Mouse (Mus musculus) naive thymus-derived CD4-positive, alpha-beta T cell, adult 2 months (primary cell): ENCODE measurements around the gene Nuak1.

Experiments used
- DNase-seq: peaks from one replicate; pipeline ENCODE4 v3.0.0-alpha.2; 2011; ENCODE audit warnings: low read depth

Nuak1 gene

DNA sequence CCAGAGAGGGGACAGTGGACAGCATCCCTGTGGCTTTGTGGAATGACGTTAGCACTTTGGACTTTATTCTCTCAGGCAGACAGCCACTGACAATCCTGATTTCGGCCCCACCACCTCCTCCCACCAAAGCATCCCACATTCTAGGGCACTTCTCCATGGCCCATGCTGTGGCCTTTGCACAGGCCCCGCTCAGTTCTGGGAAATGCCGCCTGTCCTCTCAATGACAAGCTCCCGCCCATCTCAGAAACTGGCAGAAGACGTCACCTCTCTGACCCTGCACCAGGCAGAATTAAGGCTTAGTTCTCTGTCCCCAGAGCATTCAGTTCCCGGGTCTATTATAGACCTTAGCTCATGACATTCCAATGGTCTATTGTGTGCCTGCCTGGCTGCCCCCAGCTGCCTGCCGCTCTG, 7.0 kb upstream of the Nuak1 start:
- DNase-seq = no peak

DNA sequence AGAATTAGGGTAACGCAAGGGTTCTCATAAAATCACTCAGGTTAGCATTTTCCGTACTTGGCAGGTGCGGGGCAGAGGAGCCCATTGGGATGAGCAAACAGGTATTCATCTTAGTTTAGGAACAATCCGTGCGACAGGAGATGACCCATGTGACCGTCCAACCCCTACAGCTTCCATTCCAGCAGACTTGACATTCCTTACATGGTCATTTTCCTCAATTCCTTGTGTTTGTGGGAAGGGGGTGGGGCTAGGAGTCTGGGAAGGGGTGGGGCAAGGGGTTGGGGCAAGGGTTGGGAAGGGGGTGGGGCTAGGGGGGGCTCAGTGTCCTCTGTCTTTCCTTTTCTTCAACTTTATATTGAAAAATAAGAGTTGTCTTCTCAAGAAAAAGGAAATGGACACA, 6.3 kb upstream of the Nuak1 start:
- no peak for DNase-seq

GRCm38 (mm10) chr10:84444396-84444795, 4.0 kb upstream of the Nuak1 start:
- no peak for DNase-seq

GRCm38 (mm10) chr10:84441846-84442245, 1.4 kb upstream of the Nuak1 start:
- DNase-seq = no peak

GRCm38 (mm10) chr10:84441434-84441785, 1.0 kb upstream of the Nuak1 start:
- DNase-seq = no peak

GRCm38 (mm10) chr10:84440181-84440540, 236 bp downstream of the Nuak1 start:
- peak; percentile 15 for DNase-seq

- no peak for DNase-seq
Measured at GRCm38 (mm10) chr10:84439228-84439596, 1.2 kb downstream of the Nuak1 start.

DNA sequence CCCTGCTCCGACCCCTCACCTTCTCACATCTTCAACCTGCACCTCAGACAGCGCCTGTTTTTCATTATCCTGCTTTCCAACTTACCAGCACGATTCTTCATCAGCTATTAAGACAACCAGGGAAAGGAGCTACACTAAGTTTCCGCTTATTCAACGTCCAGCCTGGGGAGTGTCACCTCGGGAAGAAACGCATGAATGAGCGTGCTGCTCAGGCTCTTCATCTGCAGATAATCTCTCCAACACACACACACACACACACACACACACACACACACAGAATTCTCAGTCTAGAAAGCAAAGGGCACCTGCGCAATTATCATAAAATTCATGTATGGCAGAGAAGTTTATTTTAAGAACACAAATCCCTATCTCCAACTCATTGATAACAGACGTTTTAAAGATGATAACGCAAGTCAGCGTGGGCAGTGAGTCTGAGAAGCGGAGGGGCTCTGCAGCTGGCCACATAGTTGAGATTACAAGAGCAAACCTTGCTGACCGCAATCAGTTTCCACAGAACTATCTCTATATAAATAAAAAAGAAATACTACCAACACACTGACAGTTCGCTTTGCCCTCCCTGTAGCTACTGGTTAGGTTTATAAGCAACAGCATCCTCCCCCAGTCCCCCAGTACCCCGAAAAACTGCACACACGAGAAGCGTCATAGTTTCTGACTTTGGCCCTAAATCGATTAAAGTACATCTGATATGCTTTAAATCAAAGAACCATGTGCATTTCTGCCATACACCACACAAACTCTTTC, 1.8 kb downstream of the Nuak1 start:
- DNase-seq = no peak

DNA sequence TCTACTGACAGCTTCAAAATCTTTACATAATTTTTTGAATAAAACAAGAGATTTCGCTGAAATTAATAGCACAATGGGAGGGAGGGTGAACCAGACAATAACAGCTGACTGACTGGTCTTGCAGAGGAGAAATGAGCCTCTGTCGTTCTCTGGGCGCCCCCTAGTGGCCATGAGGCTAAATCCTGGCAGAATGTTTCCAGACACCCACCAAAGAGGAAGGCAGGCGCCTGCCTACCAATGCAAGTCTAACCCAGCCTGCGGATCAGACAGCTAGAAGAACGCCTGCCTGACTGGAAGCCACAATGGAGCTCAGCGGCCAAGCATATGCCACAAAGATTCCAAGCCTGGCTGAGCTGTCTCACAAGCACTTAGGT, 2.4 kb downstream of the Nuak1 start:
- DNase-seq = peak; percentile 77

- no peak for DNase-seq
Measured at GRCm38 (mm10) chr10:84437166-84438048, 3.0 kb downstream of the Nuak1 start.

DNA sequence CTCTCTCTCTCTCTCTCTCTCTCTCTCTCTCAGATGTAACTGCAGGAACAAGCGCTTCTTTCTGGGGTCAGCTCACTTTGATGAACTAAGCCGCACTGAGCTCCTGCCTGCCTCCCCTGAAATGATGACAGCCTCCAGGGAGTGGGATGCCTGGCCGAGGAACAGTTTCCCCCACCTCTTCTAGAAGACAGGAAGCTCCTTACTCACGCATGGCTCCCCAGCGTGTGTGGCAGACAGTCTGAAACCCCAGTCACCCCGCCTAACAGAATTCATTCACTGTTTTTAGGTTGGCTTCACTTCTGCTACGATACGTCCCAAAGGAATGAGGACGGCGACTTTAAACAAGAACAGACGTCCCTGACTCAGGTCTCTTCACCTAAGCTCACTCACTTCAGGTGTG, 4.5 kb downstream of the Nuak1 start:
- no peak for DNase-seq

- DNase-seq = no peak
Measured at GRCm38 (mm10) chr10:84433193-84433801, 7.1 kb downstream of the Nuak1 start.

DNA sequence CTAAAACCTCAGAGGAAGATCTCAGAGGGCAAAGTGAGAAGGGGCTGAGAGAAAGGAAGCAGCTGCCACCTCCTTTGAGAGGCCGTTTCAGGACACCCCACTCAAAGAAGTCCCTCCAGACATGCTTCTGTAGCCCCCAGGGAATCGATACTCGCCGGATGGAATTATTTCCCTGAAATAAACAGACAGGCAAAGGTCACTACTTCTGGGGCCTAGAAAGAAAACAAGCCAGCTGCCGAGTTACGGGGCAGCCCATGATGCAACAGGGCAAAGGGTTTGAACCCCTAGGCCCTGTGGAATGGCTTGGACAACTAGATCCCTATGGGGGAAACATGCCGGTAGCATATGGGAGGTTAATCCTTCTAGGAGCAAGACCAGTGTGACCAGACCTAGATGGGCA, 16.0 kb downstream of the Nuak1 start:
- no peak for DNase-seq

- DNase-seq = no peak
Measured at GRCm38 (mm10) chr10:84423903-84424302, 16.5 kb downstream of the Nuak1 start.

DNA sequence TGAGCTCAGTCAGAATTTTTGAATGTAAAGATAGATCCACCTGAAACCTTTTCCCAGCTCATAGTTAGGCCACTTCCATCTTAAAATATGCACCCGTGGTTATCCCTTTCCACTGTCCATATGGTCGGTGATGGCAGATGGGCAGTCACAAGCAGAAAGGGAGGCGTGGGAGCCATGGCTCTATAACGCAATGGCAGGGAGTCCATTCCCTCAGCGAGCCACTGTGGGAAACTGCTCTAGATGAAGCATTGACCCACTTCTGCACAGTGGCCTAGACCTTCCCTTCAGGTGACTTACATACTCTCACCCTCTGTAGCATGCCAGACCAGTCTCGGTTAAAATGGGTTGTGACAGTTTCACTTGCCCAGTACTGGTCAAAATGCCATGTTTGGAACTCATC, 19.8 kb downstream of the Nuak1 start:
- DNase-seq = no peak

- no peak for DNase-seq
Measured at GRCm38 (mm10) chr10:84418421-84418820, 22.0 kb downstream of the Nuak1 start.

- no peak for DNase-seq
Measured at GRCm38 (mm10) chr10:84416752-84417151, 23.6 kb downstream of the Nuak1 start.

DNA sequence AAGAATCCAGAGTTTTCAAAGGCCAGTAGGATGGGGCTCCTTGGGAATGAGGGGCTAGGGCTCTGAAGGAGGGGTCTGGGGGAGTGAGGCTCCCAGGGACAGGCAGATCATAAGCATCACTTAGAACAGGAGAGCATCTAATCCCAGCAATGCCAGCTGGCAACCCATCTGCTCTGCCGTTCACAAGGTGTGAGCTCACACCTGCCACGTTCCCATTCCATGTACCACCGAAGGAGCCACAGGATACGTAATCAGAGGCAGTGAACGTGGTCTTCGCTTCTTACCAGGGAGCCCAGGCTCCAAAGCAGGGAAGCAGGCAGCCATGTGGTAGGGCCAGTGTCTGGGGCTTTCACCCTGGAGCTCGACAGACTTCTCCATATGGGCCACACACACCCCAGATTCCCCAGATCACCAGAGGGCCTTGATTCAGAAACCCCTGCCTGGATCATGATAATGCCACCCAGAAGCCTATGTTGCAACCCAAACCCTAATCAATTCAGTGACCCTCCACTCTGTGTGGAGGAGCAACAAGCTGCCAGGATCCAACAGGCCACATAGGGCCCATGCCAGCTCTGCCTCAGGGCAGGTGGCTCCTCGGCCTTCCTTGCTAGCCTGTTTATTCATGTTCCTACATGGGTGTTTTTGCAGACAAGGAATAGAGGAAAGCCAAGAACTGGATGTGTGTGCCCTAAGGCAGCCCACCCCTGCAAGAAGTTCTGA, 25.3 kb downstream of the Nuak1 start:
- no peak for DNase-seq

DNA sequence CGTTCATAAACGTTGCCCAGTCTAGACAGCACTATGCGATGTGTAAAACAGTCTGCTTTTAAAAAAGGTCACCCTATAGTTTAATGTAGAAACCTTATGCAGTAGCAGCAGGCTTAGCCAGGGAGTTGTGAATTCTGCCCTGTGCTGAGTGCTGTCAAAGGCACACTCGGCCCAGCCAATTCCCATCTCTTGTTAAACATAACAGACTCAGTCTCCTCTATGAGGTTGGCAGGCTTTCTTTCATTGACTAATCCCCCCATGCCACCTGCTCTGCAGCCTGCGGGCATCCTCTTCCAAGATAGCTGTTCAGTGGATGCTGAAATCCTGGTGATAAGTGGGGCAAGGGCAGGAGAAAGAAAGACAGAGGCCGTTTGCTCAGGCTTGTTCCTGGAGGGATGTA, 27.1 kb downstream of the Nuak1 start:
- DNase-seq = no peak

DNA sequence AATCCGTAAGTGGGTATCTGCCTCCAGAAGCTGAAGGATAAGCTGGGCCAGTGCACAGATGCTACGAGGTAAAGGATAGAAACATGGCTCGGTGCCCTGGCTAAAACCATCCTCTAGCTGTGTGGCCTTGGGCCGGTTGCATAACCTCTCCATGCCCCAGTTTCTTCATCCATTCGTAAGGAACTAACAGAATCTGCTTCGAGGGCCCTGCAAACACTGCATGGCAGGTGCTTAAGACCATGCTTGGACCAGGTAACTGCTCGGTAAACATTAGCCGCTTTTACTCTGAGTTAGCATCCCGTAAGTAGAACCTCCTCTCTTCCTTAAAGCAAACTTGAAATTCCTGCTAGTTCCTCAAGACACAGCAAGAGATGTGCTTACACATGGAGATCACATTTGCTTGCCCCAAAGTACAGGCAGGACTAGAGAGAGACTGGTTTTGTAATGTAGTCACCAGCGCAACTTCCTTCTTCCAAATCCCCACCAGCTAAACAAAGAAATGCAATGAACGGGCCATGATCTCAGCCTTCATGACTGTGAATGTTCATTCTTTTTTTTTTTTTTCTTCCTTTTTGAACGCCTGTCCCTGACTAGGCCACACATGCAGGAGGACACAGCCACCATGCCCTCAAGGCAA, 28.0 kb downstream of the Nuak1 start:
- DNase-seq = no peak

DNA sequence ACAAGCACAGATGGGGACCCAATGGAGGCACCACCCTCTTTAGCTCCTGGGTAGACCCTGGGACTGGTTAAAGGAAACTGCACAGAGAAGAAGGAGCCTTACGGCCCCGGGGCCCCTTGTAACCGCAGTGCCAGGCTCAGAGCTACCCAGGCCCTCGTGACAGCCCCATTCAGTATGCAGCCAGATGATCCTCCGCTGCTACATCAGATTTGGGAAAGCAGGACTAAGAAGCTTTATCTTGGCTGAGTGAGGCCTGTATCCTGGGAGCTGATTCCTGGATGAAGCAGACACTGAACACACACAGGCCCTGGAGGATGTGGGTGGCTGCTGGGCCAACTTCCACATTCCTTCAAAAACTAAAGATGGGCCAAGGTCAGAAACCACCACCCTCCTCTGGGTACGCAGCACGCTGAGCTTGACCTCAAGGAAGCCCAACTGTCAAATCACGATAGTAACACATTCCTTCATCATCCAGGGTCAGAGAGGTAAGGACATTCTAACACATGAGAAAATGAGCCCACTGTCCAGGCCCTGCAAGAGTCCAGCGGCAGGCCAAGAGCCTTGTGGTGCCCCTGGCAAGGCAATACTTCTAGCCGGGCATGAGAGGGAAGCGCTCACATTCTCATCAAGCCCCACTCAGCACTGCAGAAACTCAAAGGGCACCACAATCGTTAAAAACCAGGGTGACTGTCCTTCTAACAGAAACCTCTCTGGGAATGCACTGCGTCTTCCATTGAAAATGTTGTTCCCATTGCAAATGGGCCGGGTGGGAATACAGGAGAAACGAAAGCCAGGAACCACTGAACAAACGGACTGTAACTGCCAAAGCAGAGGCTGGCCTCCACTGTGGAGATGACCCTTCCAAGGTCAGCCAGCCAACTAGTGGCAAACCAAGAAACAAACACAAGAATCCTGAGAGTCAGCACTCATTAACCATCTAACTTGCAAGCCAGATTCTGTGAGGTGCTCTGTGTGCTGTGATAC, 29.0 kb downstream of the Nuak1 start:
- no peak for DNase-seq
